Mouse (Mus musculus) cerebellum, adult 2 months (tissue): ENCODE measurements around the gene Aarsd1. TPM values are rescaled to one million over a fixed set of nuclear protein-coding genes. Genes with fewer than 3 reads are reported as not detected.
A peak's percentile ranks its signal among the peaks of the same experiment; 100 is the strongest.
"Not testable (repeated sequence)": the region's sequence is repeated elsewhere in the genome, so short reads cannot be mapped to it uniquely, and the experiment has no call there.

Experiments used
- DNase-seq, 2 experiments: peaks; one replicate each; pipeline ENCODE4 v3.0.0; 2021
- H3K27ac ChIP-seq: fragments of 200-500 bp; 2 replicates; pipeline ENCODE4 v1.5.1; 2012; ENCODE audit warnings: low read length, control low read depth, inconsistent platforms; ENCODE audit not compliant: insufficient read depth
- H3K27me3 ChIP-seq: fragments of 200-500 bp; 2 replicates; pipeline ENCODE4 v1.6.1; 2012; ENCODE audit warnings: inconsistent platforms, mild to moderate bottlenecking, low read length, moderate library complexity; ENCODE audit not compliant: control insufficient read depth, insufficient read depth
- H3K4me1 ChIP-seq: fragments of 200-500 bp; 2 replicates; pipeline ENCODE4 v1.6.1; 2011; ENCODE audit warnings: low read length; ENCODE audit not compliant: control insufficient read depth, insufficient read depth
- H3K4me3 ChIP-seq: fragments of 200-500 bp; replicated peaks from 2 replicates; pipeline ENCODE3; 2011; ENCODE audit warnings: mild to moderate bottlenecking, low read depth, low read length, control low read depth; ENCODE audit not compliant: insufficient read depth
- CTCF ChIP-seq: fragments of 200-500 bp; IDR thresholded peaks from 2 replicates; pipeline ENCODE4 v1.5.1; 2011; ENCODE audit warnings: low read depth, mild to moderate bottlenecking, control low read depth, low read length, moderate library complexity, borderline replicate concordance; ENCODE audit not compliant: insufficient read depth
- POLR2A ChIP-seq: fragments of 200-500 bp; IDR thresholded peaks from 2 replicates; pipeline ENCODE4 v1.6.1; 2011; ENCODE audit warnings: low read length, control low read depth, borderline replicate concordance; ENCODE audit not compliant: insufficient read depth
- WGBS: fragments of 180-500 bp; shearing (Covaris S2); methylation state at CpG from one replicate; pipeline ENCODE4 v1.1.7; 2018; 5-methylcytosine and 5-hydroxymethylcytosine counted together
- polyA plus RNA-seq: library from polyadenylated mRNA; depleted of rRNA; stranded (reverse); fragments of >200 nt; gene quantifications from 2 replicates; pipeline ENCODE4 v1.2.3, GENCODE M21; 2012

Aarsd1 gene
- polyA plus RNA-seq, 1 experiment, result 53.2 TPM

DNA sequence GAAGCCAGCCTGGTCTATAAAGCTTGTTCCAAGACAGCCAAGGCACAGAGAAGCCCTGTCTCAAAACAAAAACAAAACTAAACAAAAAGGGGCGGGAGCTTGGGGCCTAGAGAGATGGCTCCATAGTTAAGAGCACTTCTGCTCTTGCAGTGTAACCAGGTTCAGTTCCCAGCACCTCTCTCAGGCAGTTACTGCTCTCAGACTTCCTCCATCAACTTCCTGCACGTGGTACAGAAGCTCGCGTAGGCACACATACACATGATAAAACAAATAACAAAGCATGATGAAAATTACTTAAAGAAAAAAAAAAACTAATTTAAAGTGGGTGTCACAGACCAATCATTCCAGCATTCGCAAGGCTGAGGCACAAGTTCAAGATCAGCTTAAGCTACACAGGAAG lies 2.7 kb upstream of the Aarsd1 start:
- no peak for DNase-seq
- no peak for TF ChIP-seq POLR2A
- no peak for TF ChIP-seq CTCF
- peaks cover 4% of the 10 kb centered on the region for H3K4me1 ChIP-seq
- no peaks in the 10 kb centered on the region for H3K27me3 ChIP-seq
- H3K27ac ChIP-seq, result no peak overlapping the region
- H3K4me3 ChIP-seq, result no peak overlapping the region
- 91% methylated on average over 5 of the region's 5 CpGs for WGBS

DNA sequence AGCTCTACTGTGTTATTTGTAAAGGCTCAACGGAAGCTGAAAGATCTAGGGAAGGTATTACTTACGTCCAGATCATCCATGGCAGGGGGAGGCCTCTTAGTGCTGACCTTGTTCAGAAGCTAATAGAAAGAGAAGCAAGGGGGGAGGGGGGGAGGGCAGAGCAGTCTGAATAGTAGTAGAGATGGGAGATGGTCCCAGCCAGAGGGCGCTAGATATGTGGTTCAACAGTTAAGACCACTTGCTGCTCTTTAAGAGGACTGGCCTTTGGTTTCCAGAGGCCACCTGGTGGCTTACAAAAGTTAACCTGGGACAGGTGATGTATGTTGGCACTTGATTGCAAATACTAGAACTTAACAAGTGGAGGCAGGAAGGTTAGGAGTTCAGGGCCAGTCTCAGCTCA lies 2.2 kb upstream of the Aarsd1 start:
- no peak for TF ChIP-seq CTCF
- TF ChIP-seq POLR2A, result no peak
- Histone ChIP-seq H3K4me3 (no peak overlapping the region), H3K27ac (no peak overlapping the region), H3K27me3 (no peaks in the 10 kb centered on the region), H3K4me1 (peaks cover 4% of the 10 kb centered on the region)
- DNase-seq, result no peak
- WGBS, result 33% methylated on average over 3 of the region's 3 CpGs

DNA sequence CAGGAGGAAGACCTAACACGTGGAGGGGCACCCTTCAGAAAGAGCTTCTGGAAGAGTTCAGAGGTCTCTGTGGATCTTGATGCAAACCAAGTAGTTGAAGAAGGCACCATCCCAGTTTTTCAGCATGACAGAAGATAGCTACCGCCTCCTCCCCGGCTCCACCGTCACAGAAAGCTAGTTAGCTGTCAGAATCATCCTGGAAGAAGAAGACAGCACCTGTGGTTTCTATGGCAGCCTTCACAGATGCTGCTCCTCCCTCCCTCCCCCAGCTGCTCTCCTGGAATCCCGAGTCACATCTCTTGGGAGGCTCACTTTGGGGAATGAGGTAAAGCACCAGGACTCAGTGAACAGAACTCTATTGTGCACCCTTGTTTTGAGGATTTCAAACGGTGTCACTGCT lies 1.6 kb upstream of the Aarsd1 start:
- H3K4me1 ChIP-seq, result no peaks in the 10 kb centered on the region; the same call in 1 of the 2 replicates
- TF ChIP-seq POLR2A, result no peak
- TF ChIP-seq CTCF, result no peak
- no peak overlapping the region for H3K27ac ChIP-seq
- DNase-seq, result no peak
- H3K27me3 ChIP-seq, result no peaks in the 10 kb centered on the region
- 48% methylated on average over 6 of the region's 6 CpGs for WGBS
- H3K4me3 ChIP-seq, result no peak overlapping the region

DNA sequence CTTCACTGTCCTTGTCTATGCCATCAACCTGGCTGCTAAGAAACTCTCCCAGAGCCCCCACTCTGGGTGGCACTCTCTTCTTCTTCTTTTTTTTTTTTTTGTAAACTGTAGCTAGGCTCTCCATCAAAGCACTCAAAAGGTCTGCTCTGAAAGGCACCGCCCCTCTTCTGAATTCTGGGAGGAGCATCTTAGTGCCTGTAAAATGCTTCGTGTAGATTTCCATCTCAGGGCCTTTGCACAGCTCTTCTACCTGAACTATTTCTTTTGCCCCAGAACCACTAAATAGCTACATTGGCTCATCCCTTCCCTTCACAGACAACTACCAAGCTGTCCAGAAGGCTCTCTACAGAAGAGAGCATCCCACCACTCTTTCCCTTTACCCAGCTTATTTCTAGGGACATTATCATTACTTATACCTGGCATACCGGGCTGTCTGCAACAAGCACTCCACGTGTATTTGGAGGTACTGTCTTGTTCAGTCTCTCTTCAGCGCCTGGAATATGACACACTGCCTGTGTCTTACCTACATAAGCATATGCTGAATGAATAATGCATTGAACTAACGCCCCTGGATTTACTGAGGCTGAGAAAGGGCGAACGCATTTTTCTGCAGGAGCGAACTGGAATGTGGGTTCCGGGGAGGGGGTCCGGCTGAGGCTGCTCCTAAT lies 848 bp downstream of the Aarsd1 start:
- H3K4me3 ChIP-seq, result peak overlapping the region; percentile 90
- TF ChIP-seq CTCF, result no peak
- no peak for TF ChIP-seq POLR2A

DNA sequence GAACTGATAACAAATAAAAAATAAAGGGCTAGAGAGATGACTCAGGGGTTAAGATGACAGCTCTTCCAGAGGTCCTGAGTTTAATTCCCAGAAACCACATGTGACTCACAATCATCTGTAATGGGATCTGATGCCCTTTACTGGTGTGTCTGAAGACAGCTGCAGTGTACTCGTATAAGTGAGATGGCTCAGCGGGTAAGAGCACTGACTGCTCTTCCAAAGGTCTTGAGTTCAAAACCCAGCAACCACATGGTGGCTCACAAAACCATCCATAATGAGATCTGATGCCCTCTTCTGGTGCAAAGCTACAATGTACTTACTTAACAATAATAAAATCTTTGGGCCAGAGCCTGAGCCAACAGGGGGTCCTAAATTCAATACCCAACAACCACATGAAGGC lies 2.1 kb downstream of the Aarsd1 start:
- DNase-seq, result no peak
- Histone ChIP-seq H3K27ac (no peak overlapping the region), H3K4me3 (no peak overlapping the region), H3K27me3 (no peaks in the 10 kb centered on the region), H3K4me1 (no peaks in the 10 kb centered on the region)
- 72% methylated on average over 2 of the region's 2 CpGs for WGBS
- TF ChIP-seq CTCF, result no peak
- no peak for TF ChIP-seq POLR2A

More for the DNA sequence above, 848 bp downstream of the Aarsd1 start:
- H3K4me1 ChIP-seq, result no peaks in the 10 kb centered on the region
- WGBS, result 1% methylated on average over 11 of the region's 11 CpGs
- DNase-seq, result no peak
- H3K27ac ChIP-seq, result peak overlapping the region; percentile 55; the same call in 1 of the 2 replicates
- no peaks in the 10 kb centered on the region for H3K27me3 ChIP-seq

DNA sequence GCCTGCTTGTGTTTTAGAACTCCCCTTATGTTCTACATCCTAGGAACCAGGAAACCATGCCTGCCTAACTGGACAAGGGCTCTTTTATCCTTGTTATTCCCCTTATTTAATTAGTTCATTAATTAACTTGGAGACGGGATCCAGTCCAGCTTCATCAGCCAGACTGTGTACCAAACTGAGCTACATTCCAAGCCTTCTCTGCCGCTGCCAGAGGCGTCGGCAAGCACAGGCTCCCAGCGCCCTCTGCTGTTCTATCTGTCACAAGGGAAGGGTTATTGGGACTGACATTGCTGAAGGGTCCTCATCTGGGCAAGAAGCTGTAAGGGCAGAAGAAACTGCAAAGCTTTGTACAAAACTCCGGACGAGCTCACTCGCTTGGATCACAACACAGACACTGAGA lies 22.3 kb downstream of the Aarsd1 start:
- Histone ChIP-seq H3K27ac (no peak overlapping the region), H3K4me1 (no peaks in the 10 kb centered on the region), H3K27me3 (no peaks in the 10 kb centered on the region), H3K4me3 (no peak overlapping the region)
- peak; percentile 60 for DNase-seq
- WGBS, result 4% methylated on average over 8 of the region's 8 CpGs
- peak; percentile 77 for TF ChIP-seq CTCF
- no peak for TF ChIP-seq POLR2A

DNA sequence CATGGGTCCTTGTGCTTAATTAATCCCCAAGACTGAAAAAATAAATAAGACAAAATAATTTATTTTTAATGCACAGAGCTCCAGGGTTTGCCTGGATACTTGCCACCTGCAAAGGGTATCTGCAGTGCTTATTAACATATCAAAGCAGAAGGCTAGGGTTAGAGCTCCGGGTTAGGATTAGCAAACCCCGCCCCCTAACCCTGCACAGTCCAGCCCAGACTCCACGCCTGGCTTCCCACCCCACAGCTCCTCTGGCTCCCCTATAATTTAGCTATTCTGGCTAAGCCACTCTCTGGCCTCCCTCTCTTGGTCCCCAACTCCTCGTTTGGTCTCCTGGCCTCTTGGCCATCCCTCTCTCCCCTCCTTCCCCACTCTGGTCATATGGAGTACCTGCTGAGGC lies 35.6 kb downstream of the Aarsd1 start:
- no peak for TF ChIP-seq CTCF
- no peak for TF ChIP-seq POLR2A
- Histone ChIP-seq H3K4me1 (no peaks in the 10 kb centered on the region; the same call in 1 of the 2 replicates), H3K27ac (no peak overlapping the region), H3K27me3 (no peaks in the 10 kb centered on the region), H3K4me3 (no peak overlapping the region)
- 11% methylated on average over 4 of the region's 4 CpGs for WGBS
- DNase-seq, result no peak

DNA sequence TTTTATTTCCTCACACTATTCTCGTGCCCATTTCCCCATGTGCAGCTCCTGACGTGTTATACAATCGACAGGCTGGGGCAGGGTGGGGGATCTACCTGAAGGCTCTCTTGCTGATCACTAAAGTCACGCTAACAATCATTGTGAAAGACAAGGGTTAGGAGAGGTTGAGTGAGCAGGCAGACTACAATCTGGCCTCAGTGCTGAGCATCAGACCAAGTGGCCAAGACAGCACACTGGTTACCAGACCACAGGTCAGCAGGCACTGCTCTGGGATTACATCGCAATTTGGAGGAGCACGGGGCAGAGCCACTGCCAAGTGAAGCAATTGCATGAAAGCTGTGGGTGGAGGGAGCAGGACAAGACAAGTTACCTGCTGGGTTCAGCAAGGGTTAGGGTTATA lies 38.5 kb downstream of the Aarsd1 start:
- TF ChIP-seq POLR2A, result no peak
- TF ChIP-seq CTCF, result no peak
- no peak for DNase-seq
- Histone ChIP-seq H3K4me3 (no peak overlapping the region), H3K4me1 (no peaks in the 10 kb centered on the region; the same call in 1 of the 2 replicates), H3K27me3 (no peaks in the 10 kb centered on the region), H3K27ac (no peak overlapping the region)
- WGBS, result 73% methylated on average over 6 of the region's 6 CpGs

DNA sequence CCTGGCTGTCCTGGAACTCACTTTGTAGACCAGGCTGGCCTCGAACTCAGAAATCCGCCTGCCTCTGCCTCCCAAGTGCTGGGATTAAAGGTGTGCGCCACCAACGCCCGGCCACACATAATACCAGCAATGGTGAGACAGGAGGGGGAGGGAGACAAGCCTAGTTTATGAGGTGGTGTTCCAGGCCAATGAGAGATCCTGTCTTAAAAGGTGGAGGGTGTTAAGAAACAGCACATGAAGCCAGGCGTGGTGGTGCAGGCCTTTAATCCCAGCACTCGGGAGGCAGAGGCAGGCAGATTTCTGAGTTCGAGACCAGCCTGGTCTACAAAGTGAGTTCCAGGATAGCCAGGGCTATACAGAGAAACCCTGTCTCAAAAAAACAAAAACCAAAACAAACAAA lies 39.2 kb downstream of the Aarsd1 start:
- H3K27me3 ChIP-seq, DNase-seq, H3K4me3 ChIP-seq, H3K27ac ChIP-seq, H3K4me1 ChIP-seq: not testable (repeated sequence)
- WGBS, result 90% methylated on average over 8 of the region's 8 CpGs
